In genomic region chr14:51755944-51756343, GRCm38 (mm10) we compare ENCODE assay signal across 43 mouse cellular contexts. TPM values are rescaled to one million over a fixed set of nuclear protein-coding genes. Genes with fewer than 3 reads are reported as not detected.
"Had no signal": no experiment of that assay in that cellular context is flagged by ENCODE, and none has a peak within 500 bp of the region (broad histone marks: within the 10 kb centered on the region; RNA-seq: fewer than 3 reads in every experiment).

No protein-coding gene starts in this region.

- DNase-seq: gastrocnemius, postnatal 14 days; gastrocnemius, postnatal 36 days; heart, adult 11 months; heart, adult 2 months; heart, postnatal 14 days; heart, postnatal 36 days; kidney, adult 11 months; kidney, adult 2 months; kidney, adult 9 months; kidney, postnatal 14 days; kidney, postnatal 36 days; layer of hippocampus, adult 9-11 months; layer of hippocampus, postnatal 36 days; left cerebral cortex, postnatal 4 days had no signal

- H3K4me3 ChIP-seq: heart, adult 2 months; heart, embryonic 13.5 days; heart, embryonic 15.5 days; hindbrain, embryonic 13.5 days; hindbrain, embryonic 15.5 days; kidney, embryonic 15.5 days; limb, embryonic 13.5 days; limb, embryonic 15.5 days; liver, embryonic 12.5 days had no signal

- H3K9me3 ChIP-seq: heart, embryonic 13.5 days; heart, embryonic 15.5 days; hindbrain, embryonic 13.5 days; hindbrain, embryonic 15.5 days; kidney, embryonic 15.5 days; limb, embryonic 13.5 days; limb, embryonic 15.5 days; liver, embryonic 12.5 days had no signal

- H3K27ac ChIP-seq: heart, adult 2 months; heart, embryonic 13.5 days; heart, embryonic 15.5 days; hindbrain, embryonic 13.5 days; hindbrain, embryonic 15.5 days; hindbrain, postnatal 0 days; kidney, embryonic 15.5 days; kidney, postnatal 0 days; limb, embryonic 13.5 days; limb, embryonic 15.5 days; liver, embryonic 12.5 days had no signal

- H3K27me3 ChIP-seq: heart, embryonic 13.5 days; heart, embryonic 15.5 days; hindbrain, embryonic 13.5 days; hindbrain, embryonic 15.5 days; kidney, embryonic 15.5 days; limb, embryonic 13.5 days; limb, embryonic 15.5 days; liver, embryonic 12.5 days had no signal

- ATAC-seq: hindbrain, postnatal 0 days; intestine, embryonic 16.5 days; liver, embryonic 12.5 days had no signal

- H3K36me3 ChIP-seq: heart, embryonic 13.5 days; heart, embryonic 15.5 days; hindbrain, embryonic 13.5 days; hindbrain, embryonic 15.5 days; kidney, embryonic 15.5 days; limb, embryonic 13.5 days; limb, embryonic 15.5 days; liver, embryonic 12.5 days had no signal

- H3K4me1 ChIP-seq: heart, embryonic 13.5 days; heart, embryonic 15.5 days; hindbrain, embryonic 13.5 days; hindbrain, embryonic 15.5 days; kidney, embryonic 15.5 days; limb, embryonic 13.5 days; limb, embryonic 15.5 days; liver, embryonic 12.5 days had no signal

RNA-seq across cellular contexts. Expression of gene Ang4, which starts 17.4 kb away (rescaled TPM):
- total RNA-seq: gastrocnemius, adult 18-20 months; gastrocnemius, adult 8-10 months; gastrocnemius, postnatal 14 days; gastrocnemius, postnatal 36 days; heart, adult 2 months; heart, postnatal 14 days; heart, postnatal 36 days; hematopoietic stem cell, adult 5-6 weeks; hindbrain, postnatal 0 days; layer of hippocampus, adult 18-20 months; layer of hippocampus, adult 8-10 months; layer of hippocampus, postnatal 14 days; layer of hippocampus, postnatal 36 days; left cerebral cortex, adult 18-20 months; left cerebral cortex, adult 8-10 months; left cerebral cortex, postnatal 10 days; left cerebral cortex, postnatal 25 days; left cerebral cortex, postnatal 4 days; liver, adult 2 months had no signal
- polyA plus RNA-seq: gonadal fat pad, adult 2 months; heart, adult 2 months; heart, embryonic 11.5 days; heart, embryonic 13.5 days; heart, embryonic 15.5 days; heart, postnatal 0 days; hindbrain, embryonic 11.5 days; hindbrain, embryonic 13.5 days; hindbrain, embryonic 15.5 days; hindbrain, postnatal 0 days; kidney, adult 2 months; kidney, embryonic 15.5 days; limb, embryonic 11.5 days; limb, embryonic 13.5 days; limb, embryonic 15.5 days; liver, adult 2 months; liver, embryonic 12.5 days had no signal

RNA-seq across cellular contexts. Expression of gene Gm5800, which starts 39.0 kb away (rescaled TPM):
- total RNA-seq: gastrocnemius, adult 18-20 months; gastrocnemius, adult 8-10 months; gastrocnemius, postnatal 14 days; gastrocnemius, postnatal 36 days; heart, adult 2 months; heart, postnatal 14 days; heart, postnatal 36 days; hematopoietic stem cell, adult 5-6 weeks; hindbrain, postnatal 0 days; layer of hippocampus, adult 18-20 months; layer of hippocampus, adult 8-10 months; layer of hippocampus, postnatal 14 days; layer of hippocampus, postnatal 36 days; left cerebral cortex, adult 18-20 months; left cerebral cortex, adult 8-10 months; left cerebral cortex, postnatal 10 days; left cerebral cortex, postnatal 25 days; left cerebral cortex, postnatal 4 days; liver, adult 2 months had no signal
- polyA plus RNA-seq: gonadal fat pad, adult 2 months; heart, adult 2 months; heart, embryonic 11.5 days; heart, embryonic 13.5 days; heart, embryonic 15.5 days; heart, postnatal 0 days; hindbrain, embryonic 11.5 days; hindbrain, embryonic 13.5 days; hindbrain, embryonic 15.5 days; hindbrain, postnatal 0 days; intestine, embryonic 14.5 days; intestine, embryonic 16.5 days; kidney, adult 2 months; kidney, embryonic 15.5 days; kidney, postnatal 0 days; large intestine, adult 2 months; limb, embryonic 11.5 days; limb, embryonic 13.5 days; limb, embryonic 15.5 days; liver, adult 2 months; liver, embryonic 12.5 days had no signal

RNA-seq across cellular contexts. Expression of gene AY358078, which starts 43.9 kb away (rescaled TPM):
- total RNA-seq: gastrocnemius, adult 18-20 months; gastrocnemius, adult 8-10 months; gastrocnemius, postnatal 14 days; gastrocnemius, postnatal 36 days; heart, adult 2 months; heart, postnatal 14 days; heart, postnatal 36 days; hematopoietic stem cell, adult 5-6 weeks; hindbrain, postnatal 0 days; layer of hippocampus, adult 18-20 months; layer of hippocampus, adult 8-10 months; layer of hippocampus, postnatal 14 days; layer of hippocampus, postnatal 36 days; left cerebral cortex, adult 18-20 months; left cerebral cortex, adult 8-10 months; left cerebral cortex, postnatal 10 days; left cerebral cortex, postnatal 25 days; left cerebral cortex, postnatal 4 days; liver, adult 2 months had no signal
- polyA plus RNA-seq: gonadal fat pad, adult 2 months; heart, adult 2 months; heart, embryonic 11.5 days; heart, embryonic 13.5 days; heart, embryonic 15.5 days; heart, postnatal 0 days; hindbrain, embryonic 11.5 days; hindbrain, embryonic 13.5 days; hindbrain, embryonic 15.5 days; hindbrain, postnatal 0 days; intestine, embryonic 14.5 days; intestine, embryonic 16.5 days; kidney, adult 2 months; kidney, embryonic 15.5 days; kidney, postnatal 0 days; large intestine, adult 2 months; limb, embryonic 11.5 days; limb, embryonic 13.5 days; limb, embryonic 15.5 days; liver, adult 2 months; liver, embryonic 12.5 days had no signal
